Mouse (Mus musculus) bone marrow macrophage, adult 2 months (primary cell): ENCODE data around the gene Vps13d.

Experiments used
- CTCF ChIP-seq: IDR thresholded peaks from 2 replicates; pipeline ENCODE4 v1.5.1; 2012; ENCODE audit warnings: low read depth, mild to moderate bottlenecking, low read length, moderate library complexity
- POLR2A ChIP-seq: IDR thresholded peaks from 2 replicates; pipeline ENCODE4 v1.6.1; 2012; ENCODE audit warnings: mild to moderate bottlenecking, low read depth, low read length, borderline replicate concordance

DNA sequence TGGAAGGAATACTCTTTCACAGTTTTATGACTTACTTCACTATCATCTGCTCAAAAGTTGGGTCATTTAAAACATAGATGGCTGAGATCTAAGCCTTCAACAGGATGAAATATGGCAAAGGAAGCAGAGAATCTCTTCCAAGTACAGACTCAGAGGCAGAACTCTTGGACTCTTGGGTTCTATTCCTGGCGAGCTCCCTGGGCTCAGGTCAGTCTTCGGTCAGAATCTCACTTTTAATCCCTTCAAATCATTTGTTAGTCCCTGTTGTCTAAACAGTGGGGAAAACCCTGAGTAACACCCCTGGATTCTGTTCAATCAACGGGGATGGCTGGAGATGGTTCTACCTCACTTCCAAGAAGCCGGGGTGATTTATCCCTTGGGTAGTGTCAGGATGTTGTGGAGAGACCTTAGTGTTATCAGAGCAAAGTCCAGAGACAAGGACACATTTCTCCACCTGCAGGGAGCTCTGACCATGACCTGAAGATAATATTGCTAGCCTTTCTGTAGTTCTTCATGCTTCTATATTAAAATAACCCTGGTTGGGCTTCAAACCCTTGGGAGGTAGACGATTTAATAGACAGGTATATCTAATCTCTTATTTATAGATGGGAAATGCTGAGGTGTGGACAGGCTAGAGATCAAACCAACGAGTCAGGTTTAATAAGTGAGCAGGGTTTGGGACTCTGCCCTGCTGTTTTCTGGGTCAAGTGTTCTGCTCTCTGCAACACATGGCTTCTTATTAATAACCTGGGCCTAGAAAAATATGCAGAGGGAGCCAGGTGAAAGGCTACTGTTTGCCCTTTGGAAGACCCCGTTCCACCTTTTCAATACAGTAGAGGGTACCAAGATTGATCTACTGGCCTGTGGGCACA lies 180.8 kb downstream of the Vps13d start:
- TF ChIP-seq CTCF (no peak), POLR2A (no peak)
